Mouse (Mus musculus): ENCODE measurements around the gene Tspan3.

The Tspan3 gene

GRCm38 (mm10) chr9:56107527-56107926 is 57.8 kb downstream of the Tspan3 start:
- no peak for DNase-seq

DNA sequence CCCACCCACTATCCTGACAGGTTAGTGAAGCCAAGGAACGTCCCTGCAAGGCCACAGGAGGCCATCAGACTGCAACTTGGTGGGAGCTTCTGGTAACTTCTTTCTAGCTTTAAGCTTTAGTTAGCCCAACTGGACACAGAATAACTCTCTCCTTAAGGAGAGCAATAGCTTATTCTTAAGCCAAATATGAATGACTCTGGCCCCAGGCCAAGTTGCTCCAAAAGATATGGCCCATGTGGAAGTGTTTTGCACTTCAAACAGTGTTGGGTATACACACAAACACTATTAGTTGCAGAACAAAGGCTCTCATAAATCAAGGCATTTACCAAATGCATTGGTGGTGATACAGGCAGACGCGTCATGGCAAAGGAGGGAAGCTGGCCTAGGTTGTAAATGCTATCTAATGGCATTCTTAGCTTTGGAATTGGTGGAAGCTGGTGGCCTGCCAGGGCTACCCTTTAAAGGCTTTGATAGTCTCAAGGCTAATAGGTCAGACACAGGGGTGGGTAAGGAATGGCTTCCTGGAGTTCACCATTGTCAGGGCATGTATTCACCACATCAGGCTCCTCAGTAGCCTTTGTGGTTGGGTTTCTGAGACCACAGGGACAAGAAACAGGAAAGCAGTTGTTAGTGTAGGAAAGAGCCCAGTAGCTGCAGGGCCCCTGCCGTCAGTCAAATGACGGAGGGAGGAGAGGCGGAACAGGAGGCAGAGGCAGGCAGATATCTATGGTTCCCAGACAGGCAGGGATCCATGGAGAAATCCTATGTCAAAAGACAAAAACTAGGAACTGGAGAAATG is 58.8 kb downstream of the Tspan3 start:
- DNase-seq: no peak

DNA sequence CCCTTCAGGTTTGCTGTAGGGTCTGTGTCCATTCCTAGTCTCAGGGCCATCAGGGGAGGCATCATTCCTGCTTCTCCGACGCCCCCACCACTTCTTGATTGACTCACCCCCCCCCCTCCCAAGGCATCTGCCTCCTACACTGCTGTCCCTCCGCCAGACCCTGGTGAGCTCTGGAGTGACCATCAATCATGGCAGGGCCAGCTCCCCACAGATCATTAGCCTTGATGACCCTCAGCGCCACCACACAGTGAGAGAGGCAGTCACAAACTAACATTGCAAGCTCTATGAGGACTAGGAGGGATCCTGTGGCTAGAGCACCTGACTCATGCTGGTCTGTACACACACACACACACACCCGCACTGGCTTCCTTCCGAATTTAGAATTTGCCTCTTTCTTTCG is 60.4 kb downstream of the Tspan3 start:
- no peak for DNase-seq

- no peak for DNase-seq
Observed at GRCm38 (mm10) chr9:56101022-56101421, 64.3 kb downstream of the Tspan3 start.

GRCm38 (mm10) chr9:56100041-56100522 is 65.2 kb downstream of the Tspan3 start:
- DNase-seq: no peak

GRCm38 (mm10) chr9:56097584-56098298 is 67.5 kb downstream of the Tspan3 start:
- DNase-seq: no peak

DNA sequence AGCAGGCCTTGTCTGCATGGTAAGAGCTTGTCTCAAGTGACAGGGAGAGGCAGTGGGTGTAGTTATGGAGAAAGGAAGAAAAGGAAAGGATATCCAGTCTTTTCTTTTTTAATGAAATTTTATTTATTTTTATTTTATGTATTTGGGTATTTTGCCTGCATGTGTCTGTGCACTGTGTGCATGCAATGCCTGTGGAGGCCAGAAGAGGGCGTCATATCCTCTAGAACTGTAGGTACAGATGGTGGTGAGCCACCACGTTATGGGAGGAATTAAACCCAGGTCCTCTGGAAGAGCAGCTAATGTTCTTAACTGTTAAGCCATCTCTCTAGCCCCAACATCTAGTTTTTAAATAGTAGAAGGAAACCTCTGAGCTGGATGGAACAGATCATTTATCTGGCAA is 73.2 kb downstream of the Tspan3 start:
- peak in 1 of 2 experiments; percentile 31 for DNase-seq

GRCm38 (mm10) chr9:56090546-56091225 is 74.6 kb downstream of the Tspan3 start:
- DNase-seq: peak; percentile 37 to 59

GRCm38 (mm10) chr9:56089778-56090520 is 75.3 kb downstream of the Tspan3 start, which contains the start of gene Pstpip1:
Gene Pstpip1 (plus strand): TSS chr9:56089962.
- DNase-seq: peak; percentile 91 to 93

- no peak for DNase-seq
Observed at GRCm38 (mm10) chr9:56086524-56086923, 78.8 kb downstream of the Tspan3 start.

Data from thymus, adult 18-20 months (tissue).